Mouse (Mus musculus) kidney, embryonic 14.5 days (tissue): ENCODE data around the gene Prss45. TPM values are rescaled to one million over a fixed set of nuclear protein-coding genes. Genes with fewer than 3 reads are reported as not detected.
A peak's percentile ranks its signal among the peaks of the same experiment; 100 is the strongest.

ENCODE experiments used
- ATAC-seq: fragments of 200-750 bp; cut with Nextera tagmentation; 2 replicates; pipeline ENCODE4 v1.8.0; 2017; ENCODE audit warnings: moderate number of reproducible peaks, mild to moderate bottlenecking, moderate TSS enrichment, moderate library complexity; ENCODE audit not compliant: low FRiP score, low TSS enrichment
- H3K27ac ChIP-seq: fragments of 300-500 bp; sonication (generic); 2 replicates; pipeline ENCODE4 v1.5.1; 2014; ENCODE audit warnings: low read depth, mild to moderate bottlenecking, low read length, moderate library complexity, mixed read lengths
- H3K27me3 ChIP-seq: fragments of 300-500 bp; sonication (generic); 2 replicates; pipeline ENCODE4 v1.6.1; 2014; ENCODE audit warnings: mild to moderate bottlenecking, low read length; ENCODE audit not compliant: control insufficient read depth, insufficient read depth
- H3K36me3 ChIP-seq: fragments of 300-500 bp; sonication (generic); 2 replicates; pipeline ENCODE4 v1.6.1; 2014; ENCODE audit warnings: low read length, mixed read lengths; ENCODE audit not compliant: control insufficient read depth, insufficient read depth
- H3K4me1 ChIP-seq: fragments of 300-500 bp; sonication (generic); 2 replicates; pipeline ENCODE4 v1.6.1; 2014; ENCODE audit warnings: low read length, mixed read lengths; ENCODE audit not compliant: control insufficient read depth, insufficient read depth
- H3K4me2 ChIP-seq: fragments of 300-500 bp; sonication (generic); replicated peaks from 2 replicates; pipeline ENCODE4 v1.6.1; 2014; ENCODE audit warnings: low read depth, mild to moderate bottlenecking, low read length
- H3K4me3 ChIP-seq: fragments of 300-500 bp; sonication (generic); 2 replicates; pipeline ENCODE4 v1.5.1; 2014; ENCODE audit warnings: mild to moderate bottlenecking, low read length
- H3K9ac ChIP-seq: fragments of 300-500 bp; sonication (generic); 2 replicates; pipeline ENCODE4 v1.6.1; 2014; ENCODE audit warnings: low read depth, mild to moderate bottlenecking, low read length, moderate library complexity
- H3K9me3 ChIP-seq: fragments of 300-500 bp; sonication (generic); 2 replicates; pipeline ENCODE4 v1.6.1; 2016; ENCODE audit warnings: low read length; ENCODE audit not compliant: control insufficient read depth
- WGBS: fragments of 180-500 bp; shearing (Covaris S2); extraction: QIAGEN DNeasy Blood & Tissue Kit; methylation state at CpG from one replicate; pipeline ENCODE4 v1.1.7; 2014; 5-methylcytosine and 5-hydroxymethylcytosine counted together
- polyA plus RNA-seq: library from polyadenylated mRNA; unstranded; fragments of >200 nt; fragmentation: Nextera tagmentation; extraction: Ambion mirVana; gene quantifications from 2 replicates; pipeline ENCODE4 v1.2.1, GENCODE M21; 2014

Prss45 gene
- polyA plus RNA-seq, 1 experiment from 2014 or later = not detected

DNA sequence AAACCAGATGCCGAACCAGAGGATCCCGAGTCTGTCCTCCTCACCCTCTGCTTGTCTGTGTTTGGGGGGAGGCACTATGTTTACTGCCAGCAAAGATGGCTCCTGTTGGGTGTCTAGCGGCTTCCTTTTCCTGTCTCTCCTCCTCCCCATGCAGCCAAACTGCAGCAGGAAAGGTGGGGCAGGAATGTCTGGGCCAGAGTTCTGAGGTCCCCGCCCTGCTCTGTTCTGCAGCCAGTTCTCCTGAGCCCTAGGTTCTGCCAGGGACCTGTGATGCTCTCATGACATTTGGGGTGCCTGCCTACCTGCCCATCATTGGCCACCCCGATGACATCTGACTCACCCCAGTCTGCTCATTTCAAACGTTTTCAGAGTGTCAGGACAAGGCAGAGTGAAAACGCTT lies 47.6 kb downstream of the Prss45 start:
- ATAC-seq = no peak
- H3K36me3 ChIP-seq = no peaks in the 10 kb centered on the region
- H3K27me3 ChIP-seq = peaks cover 7% of the 10 kb centered on the region
- H3K4me3 ChIP-seq = no peak overlapping the region
- WGBS = 73% methylated on average over 7 of the region's 7 CpGs
- H3K9me3 ChIP-seq = no peaks in the 10 kb centered on the region
- H3K4me2 ChIP-seq = no peak overlapping the region
- no peak overlapping the region for H3K9ac ChIP-seq
- 0 out of 2 replicates have a peak, but pooled peaks cover 3% of the 10 kb centered on the region for H3K4me1 ChIP-seq
- no peak overlapping the region for H3K27ac ChIP-seq

DNA sequence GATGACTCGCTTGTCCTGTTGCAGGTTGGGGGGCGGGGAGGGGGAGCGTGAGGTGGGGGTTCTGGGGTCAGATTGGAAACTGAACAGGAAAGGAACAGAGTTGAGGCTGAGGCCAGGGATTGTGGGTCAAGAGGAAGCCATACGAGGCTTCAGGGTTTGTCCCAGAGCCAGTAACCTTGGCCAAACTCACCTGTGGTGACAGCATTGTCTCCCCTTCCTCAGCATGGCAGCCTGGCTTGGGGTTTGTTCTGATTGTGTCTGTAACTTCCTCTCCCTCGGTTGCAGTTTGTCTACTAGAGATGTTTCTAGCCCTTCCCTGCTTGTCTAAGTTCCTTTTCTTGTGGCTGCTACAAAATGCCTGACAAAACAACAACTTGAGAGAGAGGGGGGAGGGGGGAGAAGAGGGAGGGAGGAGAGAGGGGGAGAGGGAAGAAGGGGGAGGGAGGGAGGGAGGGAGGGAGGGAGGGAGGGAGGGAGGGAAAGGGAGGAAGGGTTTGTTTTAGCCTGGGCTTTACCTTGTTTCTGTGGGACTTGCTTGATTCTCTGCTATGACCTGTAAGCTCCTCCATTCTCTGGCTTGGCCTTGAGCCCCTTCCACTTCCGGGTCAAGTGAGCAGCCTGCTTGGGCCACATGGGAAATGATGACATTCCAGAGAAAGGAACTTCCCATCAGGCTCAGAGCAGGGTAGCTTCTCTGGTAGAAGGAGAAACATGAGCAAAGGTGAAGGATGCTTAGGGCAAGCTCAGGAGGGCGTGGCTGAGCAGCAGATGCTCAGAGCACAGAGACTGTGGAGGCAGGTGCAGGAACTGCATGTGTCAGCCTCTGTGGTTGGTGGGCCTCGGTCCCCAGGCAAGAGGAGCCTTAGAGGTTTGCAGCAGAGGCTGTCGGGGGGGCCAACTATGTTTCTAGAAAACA lies 53.3 kb downstream of the Prss45 start:
- H3K9ac ChIP-seq = no peak overlapping the region
- WGBS = 65% methylated on average over 9 of the region's 9 CpGs
- no peak overlapping the region for H3K27ac ChIP-seq

DNA sequence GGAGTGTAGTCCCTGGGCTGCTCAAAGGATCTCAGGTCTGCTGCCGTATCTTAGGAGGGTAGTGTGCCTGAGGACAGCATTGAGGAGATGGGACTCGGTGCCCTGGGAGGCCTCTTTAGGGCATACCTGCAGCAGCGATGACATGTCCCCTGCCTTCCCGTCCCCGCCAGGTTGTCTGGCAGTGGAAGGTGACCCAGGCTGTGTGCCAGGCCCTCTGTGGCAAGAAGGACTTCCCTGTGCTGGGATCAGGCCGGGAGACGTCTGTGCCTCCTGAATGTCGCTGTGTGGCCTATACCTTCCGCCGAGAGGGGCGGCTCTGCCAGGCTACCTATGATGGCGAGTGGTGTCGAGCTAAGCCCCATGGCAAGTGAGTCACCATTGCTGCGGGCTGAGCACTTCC lies 54.5 kb downstream of the Prss45 start:
- H3K4me3 ChIP-seq = no peak overlapping the region
- no peaks in the 10 kb centered on the region for H3K27me3 ChIP-seq
- no peak overlapping the region for H3K27ac ChIP-seq
- H3K4me1 ChIP-seq = peaks cover 11% of the 10 kb centered on the region; the same call in 1 of the 2 replicates
- H3K4me2 ChIP-seq = no peak overlapping the region
- WGBS = 95% methylated on average over 14 of the region's 14 CpGs
- H3K9ac ChIP-seq = no peak overlapping the region
- no peak for ATAC-seq
- no peaks in the 10 kb centered on the region for H3K36me3 ChIP-seq
- H3K9me3 ChIP-seq = no peaks in the 10 kb centered on the region

More for the DNA sequence above, 53.3 kb downstream of the Prss45 start:
- no peak for ATAC-seq
- H3K9me3 ChIP-seq = no peaks in the 10 kb centered on the region
- no peak overlapping the region for H3K4me2 ChIP-seq
- no peaks in the 10 kb centered on the region for H3K27me3 ChIP-seq
- H3K4me1 ChIP-seq = peaks cover 11% of the 10 kb centered on the region; the same call in 1 of the 2 replicates
- no peaks in the 10 kb centered on the region for H3K36me3 ChIP-seq
- no peak overlapping the region for H3K4me3 ChIP-seq

DNA sequence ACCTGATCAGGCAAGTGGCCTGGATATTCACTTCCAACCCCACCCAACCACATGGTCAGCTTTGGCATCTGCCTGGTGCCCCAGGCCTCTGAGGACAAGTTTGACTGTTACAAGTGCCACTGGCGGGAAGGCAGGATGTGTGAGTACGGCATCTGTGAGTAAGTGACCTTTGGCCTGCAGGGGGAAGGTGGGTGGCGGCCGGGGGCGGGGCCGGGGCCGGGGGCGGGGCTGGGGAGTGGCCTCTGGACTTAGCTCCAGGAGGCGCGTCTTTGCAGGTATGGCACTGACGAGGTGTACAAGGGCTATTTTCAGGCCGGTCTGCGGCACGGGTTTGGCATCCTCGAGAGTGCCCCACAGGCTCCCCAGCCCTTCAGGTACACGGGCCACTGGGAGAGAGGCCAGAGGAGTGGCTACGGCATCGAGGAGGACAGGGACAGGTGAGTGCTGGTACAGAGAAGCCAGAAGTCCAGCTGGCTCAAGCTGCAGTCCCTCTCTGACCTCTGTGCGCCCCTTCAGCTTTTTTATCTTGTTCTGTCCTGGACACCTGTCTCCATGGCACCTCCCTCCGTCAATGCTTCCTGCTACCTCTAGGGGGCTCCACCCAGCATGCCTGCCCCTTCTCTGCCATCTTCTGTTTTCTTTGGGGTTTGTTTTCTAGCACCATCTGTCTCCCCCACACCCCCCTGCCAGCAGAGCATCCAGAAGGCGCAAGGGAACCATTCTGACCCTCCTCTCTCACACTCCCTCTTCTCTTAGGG lies 55.8 kb downstream of the Prss45 start:
- ATAC-seq = no peak
- H3K9ac ChIP-seq = 0 out of 2 replicates have a peak overlapping the region, but pooled peaks have one; percentile 31
- H3K36me3 ChIP-seq = no peaks in the 10 kb centered on the region
- peaks cover 11% of the 10 kb centered on the region; the same call in 1 of the 2 replicates for H3K4me1 ChIP-seq
- no peak overlapping the region; the same call in 1 of the 2 replicates for H3K4me2 ChIP-seq
- WGBS = 12% methylated on average over 20 of the region's 21 CpGs
- no peak overlapping the region for H3K4me3 ChIP-seq
- no peak overlapping the region for H3K27ac ChIP-seq
- H3K9me3 ChIP-seq = no peaks in the 10 kb centered on the region
- no peaks in the 10 kb centered on the region for H3K27me3 ChIP-seq

Other genes with a start within 250 kb of the Prss45 start
- 23.6 and 64.4 TPM in 2 replicates for gene Nradd, start 210.1 kb upstream of the Prss45 start, polyA plus RNA-seq
- 2.6 and 4.8 TPM in 2 replicates for gene Nbeal2, start 180.4 kb upstream of the Prss45 start, polyA plus RNA-seq
- 160 and 193 TPM in 2 replicates for gene Ccdc12, start 178.1 kb upstream of the Prss45 start, polyA plus RNA-seq
- gene Myl3, start 92.7 kb upstream of the Prss45 start, polyA plus RNA-seq = 0.96 and 1.4 TPM in 2 replicates
- 27.3 and 40.9 TPM in 2 replicates for gene Pth1r, start 87.4 kb upstream of the Prss45 start, polyA plus RNA-seq
- not detected in 2 replicates for gene Prss42, start 36.4 kb upstream of the Prss45 start, polyA plus RNA-seq
- gene Prss44, start 20.6 kb upstream of the Prss45 start, polyA plus RNA-seq = not detected in 2 replicates
- not detected in 2 replicates for gene Prss43, start 7.9 kb upstream of the Prss45 start, polyA plus RNA-seq
- gene Prss46, start 9.9 kb downstream of the Prss45 start, polyA plus RNA-seq = not detected in 2 replicates
- 0.24 and 1.1 TPM in 2 replicates for gene Prss50, start 23.4 kb downstream of the Prss45 start, polyA plus RNA-seq
- gene Als2cl, start 45.3 kb downstream of the Prss45 start, polyA plus RNA-seq = 2.4 and 4.1 TPM in 2 replicates
- gene Tmie, start 45.5 kb downstream of the Prss45 start, polyA plus RNA-seq = 0.38 and 0.49 TPM in 2 replicates
- gene Fam240a, start 82.3 kb downstream of the Prss45 start, polyA plus RNA-seq = not detected in 2 replicates
- gene Tdgf1, start 111.6 kb downstream of the Prss45 start, polyA plus RNA-seq = not detected in 2 replicates
- 0.15 TPM in 1 of 2 replicates, not detected in the other for gene Lrrc2, start 117.0 kb downstream of the Prss45 start, polyA plus RNA-seq
- gene Rtp3, start 156.0 kb downstream of the Prss45 start, polyA plus RNA-seq = 0.32 TPM in 1 of 2 replicates, not detected in the other
- 0.31 and 0.41 TPM in 2 replicates for gene Ltf, start 184.7 kb downstream of the Prss45 start, polyA plus RNA-seq
- gene Ccrl2, start 222.9 kb downstream of the Prss45 start, polyA plus RNA-seq = 0.61 and 0.83 TPM in 2 replicates